Mouse (Mus musculus): Measurements from ENCODE around the gene Chid1.

GRCm38 (mm10) chr7:141569283-141569803, 29.7 kb upstream of the Chid1 start:
- TF ChIP-seq POLR2A (IDR thresholded peaks at IDR 0.05; ENCODE audit: insufficient read length, low read depth) (no peak), MYOD1 (IDR thresholded peaks at IDR 0.05; ENCODE audit: control insufficient read depth in 1 of 3, insufficient read length in 2 of 3, low read depth in 2 of 3) (no peak), REST (IDR thresholded peaks at IDR 0.05; ENCODE audit: insufficient read depth, insufficient read length) (no peak)

Measured in myocyte (in vitro differentiated cells).